Mouse (Mus musculus) erythroid progenitor cell, adult 5-6 weeks (primary cell): Measurements from ENCODE around the gene Sf3b5. TPM values are rescaled to one million over a fixed set of nuclear protein-coding genes. Genes with fewer than 3 reads are reported as not detected.
"Not testable (repeated sequence)": the region's sequence is repeated elsewhere in the genome, so short reads cannot be mapped to it uniquely, and the experiment has no call there.

Experiments
- ATAC-seq: replicated peaks from 2 replicates; pipeline ENCODE4 v1.8.0; 2016; ENCODE audit warnings: moderate number of reproducible peaks, mild to moderate bottlenecking, moderate TSS enrichment, inconsistent platforms; ENCODE audit not compliant: poor library complexity, low FRiP score, severe bottlenecking
- total RNA-seq, 2 experiments: library from RNA; stranded (forward) in 1 of 2; stranded (reverse) in 1 of 2; fragments of 150-400 nt in 1 of 2; fragments of 186-747, 209-891 nt in 1 of 2; gene quantifications; 2 replicates each; pipeline versions ENCODE4 v1.2.3 to v1.2.4; 2015 to 2017; ENCODE audit warnings: low replicate concordance in 2 of 2

Sf3b5 gene
- total RNA-seq, 2 experiments from 2014 or later = 3.7 to 6.7 TPM

GRCm38 (mm10) chr10:12996736-12997477, 8.2 kb upstream of the Sf3b5 start:
- ATAC-seq = peak; percentile 86

GRCm38 (mm10) chr10:13007876-13008736, 3.0 kb downstream of the Sf3b5 start:
- ATAC-seq = peak; percentile 99

- ATAC-seq = peak; percentile 57
Observed at GRCm38 (mm10) chr10:13008737-13009121, 3.6 kb downstream of the Sf3b5 start.

- no peak for ATAC-seq
Observed at GRCm38 (mm10) chr10:13014026-13014425, 8.9 kb downstream of the Sf3b5 start.

GRCm38 (mm10) chr10:13016573-13016972, 11.4 kb downstream of the Sf3b5 start:
- 0 out of 2 replicates have a peak, but pooled peaks have one; percentile 52 for ATAC-seq

GRCm38 (mm10) chr10:13018510-13018909, 13.4 kb downstream of the Sf3b5 start:
- ATAC-seq = no peak

GRCm38 (mm10) chr10:13019026-13019425, 13.9 kb downstream of the Sf3b5 start:
- ATAC-seq = no peak

- no peak for ATAC-seq
Observed at GRCm38 (mm10) chr10:13022103-13022502, 17.0 kb downstream of the Sf3b5 start.

GRCm38 (mm10) chr10:13023985-13024384, 18.8 kb downstream of the Sf3b5 start:
- not testable (repeated sequence) for ATAC-seq

GRCm38 (mm10) chr10:13027702-13028101, 22.6 kb downstream of the Sf3b5 start:
- no peak for ATAC-seq

- no peak for ATAC-seq
Observed at GRCm38 (mm10) chr10:13028215-13028614, 23.1 kb downstream of the Sf3b5 start.

GRCm38 (mm10) chr10:13029416-13029815, 24.3 kb downstream of the Sf3b5 start:
- no peak for ATAC-seq

GRCm38 (mm10) chr10:13035270-13035669, 30.1 kb downstream of the Sf3b5 start:
- ATAC-seq = no peak

GRCm38 (mm10) chr10:13039637-13040174, 34.6 kb downstream of the Sf3b5 start:
- ATAC-seq = no peak

GRCm38 (mm10) chr10:13044659-13045058, 39.5 kb downstream of the Sf3b5 start:
- ATAC-seq = no peak

GRCm38 (mm10) chr10:13047816-13048215, 42.7 kb downstream of the Sf3b5 start:
- no peak for ATAC-seq

- no peak for ATAC-seq
Observed at GRCm38 (mm10) chr10:13056863-13057381, 51.8 kb downstream of the Sf3b5 start.
